Mouse (Mus musculus) midbrain, embryonic 16.5 days (tissue): ENCODE data around the gene St6galnac3. TPM values are rescaled to one million over a fixed set of nuclear protein-coding genes. Genes with fewer than 3 reads are reported as not detected.

Experiments used
- ATAC-seq: fragments of 200-750 bp; cut with Nextera tagmentation; 2 replicates; pipeline ENCODE4 v1.8.0; 2017; ENCODE audit warnings: moderate TSS enrichment
- H3K27ac ChIP-seq: fragments of 300-500 bp; sonication (generic); 2 replicates; pipeline ENCODE4 v1.5.1; 2014; ENCODE audit warnings: mild to moderate bottlenecking, low read length, mixed read lengths
- H3K27me3 ChIP-seq: fragments of 300-500 bp; sonication (generic); 2 replicates; pipeline ENCODE4 v1.6.1; 2014; ENCODE audit warnings: low read depth, low read length, mixed read lengths; ENCODE audit not compliant: control insufficient read depth, insufficient read depth
- H3K36me3 ChIP-seq: fragments of 300-500 bp; sonication (generic); 2 replicates; pipeline ENCODE4 v1.6.1; 2014; ENCODE audit warnings: mild to moderate bottlenecking, low read length, moderate library complexity, mixed read lengths; ENCODE audit not compliant: control insufficient read depth, insufficient read depth
- H3K4me1 ChIP-seq: fragments of 300-500 bp; sonication (generic); 2 replicates; pipeline ENCODE4 v1.6.1; 2014; ENCODE audit warnings: mild to moderate bottlenecking, low read length, mixed read lengths; ENCODE audit not compliant: control insufficient read depth, insufficient read depth
- H3K4me2 ChIP-seq: fragments of 300-500 bp; sonication (generic); 2 replicates; pipeline ENCODE4 v1.6.1; 2014; ENCODE audit warnings: mild to moderate bottlenecking, low read length, mixed read lengths
- H3K4me3 ChIP-seq: fragments of 300-500 bp; sonication (generic); 2 replicates; pipeline ENCODE4 v1.5.1; 2014; ENCODE audit warnings: low read depth, mild to moderate bottlenecking, low read length, moderate library complexity, mixed read lengths
- H3K9ac ChIP-seq: fragments of 300-500 bp; sonication (generic); 2 replicates; pipeline ENCODE4 v1.6.1; 2014; ENCODE audit warnings: low read depth, low read length, mixed read lengths
- H3K9me3 ChIP-seq: fragments of 300-500 bp; sonication (generic); replicated peaks from 2 replicates; pipeline ENCODE4 v1.6.1; 2014; ENCODE audit warnings: mild to moderate bottlenecking, low read length, mixed read lengths; ENCODE audit not compliant: control insufficient read depth, poor library complexity, severe bottlenecking
- WGBS: fragments of 180-500 bp; shearing (Covaris S2); extraction: QIAGEN DNeasy Blood & Tissue Kit; methylation state at CpG from one replicate; pipeline ENCODE4 v1.1.7; 2014; 5-methylcytosine and 5-hydroxymethylcytosine counted together
- polyA plus RNA-seq: library from polyadenylated mRNA; unstranded; fragments of >200 nt; fragmentation: Nextera tagmentation; extraction: Ambion mirVana; gene quantifications from 2 replicates; pipeline ENCODE4 v1.2.1, GENCODE M21; 2015

St6galnac3 gene
- polyA plus RNA-seq, 1 experiment from 2014 or later = 19.1 TPM

DNA sequence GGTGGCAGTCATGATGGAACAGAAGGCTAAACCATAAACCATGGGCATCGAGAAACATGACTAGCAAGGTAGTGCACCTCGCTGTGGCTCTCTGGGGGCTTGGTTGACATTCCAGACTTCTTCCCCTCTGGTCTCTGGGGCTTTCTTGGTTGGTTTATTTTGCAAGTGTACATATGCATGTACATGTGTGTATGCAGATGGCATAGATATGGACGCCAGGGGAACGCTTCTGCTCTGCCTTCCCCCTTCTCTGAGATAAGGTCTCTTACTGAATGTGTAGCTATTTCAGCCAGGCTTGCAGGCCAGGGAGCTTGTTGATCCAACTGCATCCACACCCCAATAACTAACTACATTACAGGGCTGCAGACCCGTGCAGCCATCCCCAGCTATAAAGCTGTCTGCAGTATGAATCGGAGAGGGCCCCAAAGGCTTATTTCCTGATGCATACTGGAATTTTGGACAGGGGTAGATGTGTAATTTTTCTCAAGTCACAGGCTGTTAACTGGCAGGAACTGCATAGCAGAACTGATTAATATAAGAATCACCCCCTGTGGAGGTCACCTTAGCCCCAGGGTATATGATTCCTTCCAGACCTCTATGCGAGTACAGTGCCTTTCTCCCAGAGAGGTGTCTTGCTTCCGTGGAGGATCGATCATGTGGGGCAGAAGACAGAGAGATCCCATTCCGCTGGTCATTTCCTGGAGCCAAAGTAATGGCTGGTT lies 53.9 kb downstream of the St6galnac3 start:
- Histone ChIP-seq H3K27me3 (no peaks in the 10 kb centered on the region), H3K36me3 (no peaks in the 10 kb centered on the region), H3K9me3 (no peaks in the 10 kb centered on the region), H3K4me1 (peaks cover 6% of the 10 kb centered on the region), H3K4me3 (no peak overlapping the region), H3K4me2 (no peak overlapping the region), H3K9ac (no peak overlapping the region), H3K27ac (no peak overlapping the region)
- ATAC-seq = no peak
- WGBS = 85% methylated on average over 10 of the region's 10 CpGs

DNA sequence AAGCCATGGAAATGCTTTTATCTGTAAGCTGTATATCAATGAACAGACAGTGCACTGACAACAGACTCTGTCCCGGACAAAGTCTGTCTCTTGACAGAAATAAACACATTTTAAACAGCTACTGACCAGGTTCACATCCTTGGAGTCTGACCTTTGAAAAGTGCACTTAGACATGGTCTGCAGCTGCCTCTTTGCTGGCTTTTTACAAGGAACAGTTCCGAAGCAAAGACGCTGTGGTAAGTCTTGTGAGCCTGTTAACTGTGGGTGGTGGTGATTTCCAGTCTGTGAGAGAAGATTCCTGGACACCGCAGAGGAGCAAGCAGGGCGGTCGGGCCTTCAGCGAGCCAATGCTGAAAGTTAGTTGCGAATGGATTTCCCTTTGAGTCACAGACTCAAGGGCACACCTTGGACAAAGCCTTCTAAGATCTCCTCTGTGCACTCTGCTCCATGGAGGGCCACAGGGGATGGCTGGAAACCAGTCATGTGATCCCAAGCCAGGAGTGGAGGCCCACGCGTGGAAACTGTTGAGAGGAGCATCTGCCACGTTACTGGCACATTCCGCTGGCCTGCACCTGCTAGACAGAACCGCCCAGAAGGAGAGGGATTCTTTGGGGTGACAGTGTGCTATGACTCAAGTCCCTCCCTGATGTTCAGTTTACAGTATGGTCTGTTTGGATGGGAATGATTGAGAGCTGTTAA lies 55.1 kb downstream of the St6galnac3 start:
- Histone ChIP-seq H3K4me3 (no peak overlapping the region), H3K9ac (no peak overlapping the region), H3K4me1 (peaks cover 6% of the 10 kb centered on the region; the same call in 1 of the 2 replicates), H3K9me3 (no peaks in the 10 kb centered on the region), H3K36me3 (no peaks in the 10 kb centered on the region), H3K4me2 (no peak overlapping the region), H3K27me3 (no peaks in the 10 kb centered on the region), H3K27ac (no peak overlapping the region)
- WGBS = 91% methylated on average over 13 of the region's 13 CpGs
- ATAC-seq = no peak

DNA sequence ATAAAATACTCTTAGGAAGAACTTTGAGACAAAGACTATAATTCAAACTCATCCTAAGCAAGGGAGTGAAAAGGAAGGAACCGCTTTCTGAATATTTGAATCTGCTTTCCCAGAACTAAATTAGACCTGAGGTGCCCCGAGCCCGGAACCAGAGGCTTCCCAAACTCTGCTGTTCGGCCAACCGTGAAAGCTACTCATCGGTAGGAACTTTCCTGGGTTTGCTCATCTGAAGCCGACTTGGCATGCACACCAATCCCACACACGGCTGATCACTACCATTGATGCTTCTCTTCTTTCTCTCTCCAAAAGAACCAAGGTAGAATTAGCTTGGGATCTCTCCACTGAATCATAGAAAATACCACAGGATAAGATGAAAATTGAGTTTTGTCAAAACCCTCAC lies 55.6 kb downstream of the St6galnac3 start:
- ATAC-seq = no peak
- Histone ChIP-seq H3K4me2 (no peak overlapping the region), H3K4me1 (peaks cover 6% of the 10 kb centered on the region; the same call in 1 of the 2 replicates), H3K27ac (no peak overlapping the region), H3K27me3 (no peaks in the 10 kb centered on the region), H3K36me3 (no peaks in the 10 kb centered on the region), H3K9me3 (no peaks in the 10 kb centered on the region), H3K4me3 (no peak overlapping the region), H3K9ac (no peak overlapping the region)
- 62% methylated on average over 8 of the region's 8 CpGs for WGBS

DNA sequence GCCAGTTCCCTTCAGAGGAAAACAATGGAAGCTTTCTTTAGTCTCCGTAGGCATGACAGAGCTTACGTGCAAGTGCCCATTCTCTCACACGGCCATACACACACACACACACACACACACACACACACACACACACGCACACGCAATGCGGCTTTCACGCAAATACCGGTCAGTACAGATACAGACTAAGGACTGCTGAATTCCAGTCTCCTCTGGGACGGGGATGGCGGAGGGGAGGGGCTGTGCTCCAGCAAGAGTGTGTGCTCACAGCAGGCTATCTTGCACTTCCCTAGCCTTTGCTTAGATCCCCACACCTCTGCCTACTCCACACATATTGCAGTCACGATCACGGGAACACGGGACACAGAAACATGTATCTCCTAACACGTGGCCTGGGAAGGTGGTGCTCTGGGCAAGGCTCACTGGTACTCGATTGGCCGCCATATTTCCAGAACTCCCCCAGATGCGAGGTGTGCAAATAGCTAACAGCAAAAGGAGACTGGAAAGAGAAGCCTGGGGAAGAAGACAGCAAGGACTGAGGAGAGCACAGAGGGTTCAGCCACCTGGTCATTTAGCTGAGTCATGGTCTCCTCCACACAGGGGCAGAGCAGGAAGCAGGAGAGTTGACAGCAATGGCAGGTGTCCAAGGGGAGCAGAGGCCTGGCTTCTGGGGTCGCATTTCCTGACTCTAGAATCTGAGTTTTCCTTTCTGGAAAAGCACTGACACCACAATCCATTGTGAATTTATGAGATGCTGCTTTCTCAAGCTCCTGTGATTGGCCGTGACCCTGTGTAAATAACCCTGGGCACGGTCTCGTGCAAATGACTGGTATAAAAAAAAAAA lies 56.3 kb downstream of the St6galnac3 start:
- H3K27me3 ChIP-seq = no peaks in the 10 kb centered on the region
- 0 out of 2 replicates have a peak, but pooled peaks have one; percentile 49 for ATAC-seq
- 73% methylated on average over 21 of the region's 21 CpGs for WGBS

DNA sequence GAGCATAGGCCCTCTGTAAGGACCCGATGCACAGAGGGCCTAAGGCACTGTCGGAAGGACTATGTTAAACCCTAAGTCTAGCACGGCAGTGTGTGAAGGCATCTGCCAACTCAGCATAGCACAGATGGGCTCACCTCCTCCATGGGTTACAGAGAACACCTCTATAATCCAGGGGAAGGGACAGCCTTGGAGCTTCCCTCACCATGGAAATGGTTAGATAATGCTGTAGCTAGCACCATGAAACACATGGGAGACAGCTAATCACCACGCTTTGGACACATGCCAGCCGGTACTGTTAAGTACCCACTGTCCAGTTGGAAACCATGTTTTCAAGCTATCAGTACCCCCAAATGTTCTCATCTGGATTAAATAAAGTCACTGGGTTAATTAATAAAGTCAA lies 60.3 kb downstream of the St6galnac3 start:
- H3K4me3 ChIP-seq = no peak overlapping the region
- H3K9me3 ChIP-seq = no peaks in the 10 kb centered on the region
- H3K4me2 ChIP-seq = no peak overlapping the region
- 86% methylated on average over 5 of the region's 5 CpGs for WGBS
- no peak for ATAC-seq
- H3K4me1 ChIP-seq = peaks cover 14% of the 10 kb centered on the region; the same call in 1 of the 2 replicates
- H3K9ac ChIP-seq = no peak overlapping the region
- no peak overlapping the region for H3K27ac ChIP-seq
- H3K27me3 ChIP-seq = no peaks in the 10 kb centered on the region
- no peaks in the 10 kb centered on the region for H3K36me3 ChIP-seq

More for the DNA sequence above, 56.3 kb downstream of the St6galnac3 start:
- Histone ChIP-seq H3K4me2 (no peak overlapping the region), H3K27ac (no peak overlapping the region), H3K4me3 (no peak overlapping the region), H3K9ac (no peak overlapping the region), H3K4me1 (peaks cover 6% of the 10 kb centered on the region; the same call in 1 of the 2 replicates), H3K9me3 (no peaks in the 10 kb centered on the region), H3K36me3 (no peaks in the 10 kb centered on the region)

DNA sequence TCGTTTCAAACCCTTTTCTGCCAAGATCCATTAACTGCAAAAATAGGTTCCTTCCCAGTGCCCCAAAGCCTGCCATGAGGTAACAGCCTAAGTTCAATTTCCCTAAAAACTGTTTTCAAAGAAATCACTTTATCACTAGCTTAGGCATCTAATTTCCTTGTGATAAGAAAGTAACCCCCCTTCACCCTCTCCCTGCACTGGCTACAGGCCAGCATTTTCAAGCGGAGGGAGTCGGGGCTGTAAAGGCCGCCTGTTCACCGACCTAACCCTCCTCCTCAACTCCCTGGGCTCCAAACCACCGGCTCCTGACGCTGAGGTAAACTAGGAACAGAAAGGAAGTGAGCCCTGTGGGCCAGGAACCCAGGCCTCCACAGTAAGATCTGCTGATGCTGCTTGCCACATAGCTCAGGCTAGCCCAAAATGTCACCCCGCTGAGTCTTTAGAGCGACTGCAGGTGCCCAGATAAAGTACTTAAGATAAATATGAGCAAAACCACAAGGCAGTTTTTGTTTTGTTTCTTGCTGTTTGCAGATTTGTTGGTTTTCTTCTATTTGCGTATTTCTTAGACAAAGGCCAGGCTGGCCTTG lies 61.0 kb downstream of the St6galnac3 start:
- no peak overlapping the region for H3K27ac ChIP-seq
- H3K4me1 ChIP-seq = peaks cover 16% of the 10 kb centered on the region; the same call in 1 of the 2 replicates
- no peaks in the 10 kb centered on the region for H3K27me3 ChIP-seq
- no peak overlapping the region for H3K4me3 ChIP-seq
- no peaks in the 10 kb centered on the region for H3K9me3 ChIP-seq
- ATAC-seq = no peak
- H3K36me3 ChIP-seq = no peaks in the 10 kb centered on the region
- H3K4me2 ChIP-seq = no peak overlapping the region
- no peak overlapping the region for H3K9ac ChIP-seq
- WGBS = 68% methylated on average over 10 of the region's 10 CpGs

DNA sequence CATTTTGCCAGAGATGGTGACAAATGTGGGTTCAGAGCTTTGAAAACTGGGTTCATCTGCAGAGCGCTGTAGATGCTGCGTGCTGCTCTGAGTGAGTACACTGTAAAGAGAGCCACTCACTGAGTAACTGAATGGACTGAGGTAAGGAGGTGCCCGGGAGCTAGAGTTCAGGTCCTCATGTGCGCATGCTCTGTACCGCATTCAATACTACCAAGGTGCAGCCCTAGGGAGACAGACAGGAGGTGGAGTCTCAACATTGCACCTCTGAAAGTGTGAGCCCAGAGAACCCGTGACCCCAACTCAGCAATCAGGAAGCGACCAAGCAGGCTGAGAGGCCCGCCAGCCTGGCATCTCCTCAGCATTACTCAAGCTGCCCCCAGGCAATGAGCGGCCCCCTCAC lies 62.2 kb downstream of the St6galnac3 start:
- H3K36me3 ChIP-seq = no peaks in the 10 kb centered on the region
- H3K9ac ChIP-seq = no peak overlapping the region
- peaks cover 14% of the 10 kb centered on the region; the same call in 1 of the 2 replicates for H3K4me1 ChIP-seq
- H3K4me3 ChIP-seq = no peak overlapping the region
- H3K9me3 ChIP-seq = no peaks in the 10 kb centered on the region
- H3K27me3 ChIP-seq = no peaks in the 10 kb centered on the region
- H3K27ac ChIP-seq = no peak overlapping the region
- H3K4me2 ChIP-seq = no peak overlapping the region
- no peak for ATAC-seq
- 93% methylated on average over 9 of the region's 9 CpGs for WGBS

DNA sequence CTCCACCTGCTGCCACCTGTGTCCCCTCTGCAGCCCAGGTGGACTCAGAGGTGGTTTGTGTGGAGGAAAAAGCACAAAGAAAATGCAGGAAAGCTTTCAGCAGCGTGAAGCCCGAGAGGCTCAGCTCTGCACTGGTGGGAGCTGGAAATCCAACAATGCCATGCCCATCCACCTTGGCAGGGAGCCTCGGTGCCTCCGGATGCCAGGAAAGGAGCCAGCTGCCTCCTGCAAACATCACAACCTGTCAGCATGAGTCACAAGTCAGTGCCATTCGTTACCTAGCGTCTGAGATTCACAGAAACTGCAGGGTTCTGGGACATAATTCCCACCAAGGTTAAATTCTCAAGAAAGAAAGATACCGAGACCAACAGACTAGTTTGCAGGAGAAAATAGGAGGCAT lies 63.0 kb downstream of the St6galnac3 start:
- H3K4me3 ChIP-seq = no peak overlapping the region
- WGBS = 61% methylated on average over 7 of the region's 7 CpGs
- ATAC-seq = no peak
- no peaks in the 10 kb centered on the region for H3K36me3 ChIP-seq
- no peak overlapping the region for H3K4me2 ChIP-seq
- no peak overlapping the region for H3K27ac ChIP-seq
- no peak overlapping the region for H3K9ac ChIP-seq
- no peaks in the 10 kb centered on the region for H3K9me3 ChIP-seq
- peaks cover 14% of the 10 kb centered on the region; the same call in 1 of the 2 replicates for H3K4me1 ChIP-seq
- no peaks in the 10 kb centered on the region for H3K27me3 ChIP-seq
